Mouse (Mus musculus): ENCODE measurements around the gene Abcb1a. TPM values are rescaled to one million over a fixed set of nuclear protein-coding genes. Genes with fewer than 3 reads are reported as not detected.

Gene Abcb1a
- polyA plus RNA-seq, 1 experiment from 2014 or later: 2.0 TPM

DNA sequence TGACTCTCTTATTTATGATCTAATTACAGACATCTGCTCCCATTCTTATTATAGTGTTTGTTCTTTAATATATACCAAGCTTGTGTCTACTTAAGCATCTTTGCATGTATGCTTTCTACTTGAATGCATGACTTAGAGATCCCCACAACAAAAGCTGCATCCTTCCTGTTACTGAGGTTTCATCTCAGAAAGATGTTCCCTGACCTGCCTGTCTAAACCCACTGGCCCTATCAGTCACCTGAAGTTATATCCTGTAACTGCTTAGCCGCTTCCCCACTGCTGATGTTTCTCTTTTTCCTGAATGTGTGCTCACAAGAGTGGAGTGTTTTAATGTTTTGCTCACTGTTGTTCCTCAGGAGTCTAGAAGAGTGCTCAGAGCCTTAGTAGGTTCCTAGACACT lies 9.7 kb downstream of the Abcb1a start:
- H3K4me2 ChIP-seq: no peak overlapping the region
- 94% methylated on average over 1 of the region's 1 CpGs for WGBS
- H3K27ac ChIP-seq: no peak overlapping the region

GRCm38 (mm10) chr5:8675262-8675951 lies 15.5 kb downstream of the Abcb1a start:
- Histone ChIP-seq H3K9me3 (no peaks in the 10 kb centered on the region), H3K4me2 (no peak overlapping the region), H3K4me1 (no peaks in the 10 kb centered on the region), H3K36me3 (no peaks in the 10 kb centered on the region), H3K4me3 (replicated peaks) (no peak overlapping the region), H3K9ac (no peak overlapping the region), H3K27ac (no peak overlapping the region), H3K27me3 (replicated peaks) (no peaks in the 10 kb centered on the region)
- no peak for ATAC-seq (ENCODE audit: insufficient read depth, low FRiP score, low read depth)
- 67% methylated on average over 6 of the region's 6 CpGs for WGBS

More for the DNA sequence above, 9.7 kb downstream of the Abcb1a start:
- no peak overlapping the region for H3K4me3 ChIP-seq (replicated peaks)
- no peaks in the 10 kb centered on the region for H3K4me1 ChIP-seq
- H3K27me3 ChIP-seq (replicated peaks): no peaks in the 10 kb centered on the region
- no peaks in the 10 kb centered on the region for H3K9me3 ChIP-seq
- no peak overlapping the region for H3K9ac ChIP-seq
- H3K36me3 ChIP-seq: no peaks in the 10 kb centered on the region
- no peak for ATAC-seq (ENCODE audit: insufficient read depth, low FRiP score, low read depth)

- no peak overlapping the region for H3K9ac ChIP-seq
- H3K4me2 ChIP-seq: no peak overlapping the region
- no peak for ATAC-seq (ENCODE audit: insufficient read depth, low FRiP score, low read depth)
- WGBS: 77% methylated on average over 1 of the region's 1 CpGs
- H3K36me3 ChIP-seq: no peaks in the 10 kb centered on the region
- H3K27me3 ChIP-seq (replicated peaks): no peaks in the 10 kb centered on the region
- H3K4me3 ChIP-seq (replicated peaks): no peak overlapping the region
- H3K27ac ChIP-seq: no peak overlapping the region
- H3K9me3 ChIP-seq: no peaks in the 10 kb centered on the region
- no peaks in the 10 kb centered on the region for H3K4me1 ChIP-seq
Observed at GRCm38 (mm10) chr5:8675952-8676262, 16.0 kb downstream of the Abcb1a start.

DNA sequence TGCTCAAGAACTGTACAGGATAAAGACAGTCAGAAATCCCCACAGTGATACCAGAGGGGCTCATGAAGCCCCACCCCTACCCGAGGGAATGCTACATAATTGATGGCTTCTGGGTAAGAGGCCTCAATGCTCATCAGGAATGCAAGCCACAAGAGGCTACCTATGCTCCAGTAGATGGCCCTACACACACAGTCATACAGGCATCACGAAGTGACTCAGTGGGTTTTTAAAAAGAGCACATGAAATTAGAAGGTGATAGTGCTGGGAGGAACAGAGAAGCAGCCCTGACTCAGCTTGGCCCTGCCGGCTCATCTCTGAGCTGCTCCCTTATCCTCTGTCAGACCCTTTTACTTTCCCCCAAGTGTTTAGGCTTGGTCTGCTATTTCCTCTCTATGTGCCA lies 21.3 kb downstream of the Abcb1a start:
- no peak overlapping the region for H3K9ac ChIP-seq
- WGBS: 50% methylated on average over 3 of the region's 3 CpGs
- H3K36me3 ChIP-seq: no peaks in the 10 kb centered on the region
- no peak for ATAC-seq (ENCODE audit: insufficient read depth, low FRiP score, low read depth)
- no peak overlapping the region for H3K27ac ChIP-seq
- no peak overlapping the region for H3K4me3 ChIP-seq (replicated peaks)
- H3K27me3 ChIP-seq (replicated peaks): no peaks in the 10 kb centered on the region
- H3K4me2 ChIP-seq: no peak overlapping the region
- H3K4me1 ChIP-seq: no peaks in the 10 kb centered on the region
- no peaks in the 10 kb centered on the region for H3K9me3 ChIP-seq

GRCm38 (mm10) chr5:8683686-8684085 lies 23.8 kb downstream of the Abcb1a start:
- 84% methylated on average over 3 of the region's 3 CpGs for WGBS
- no peak overlapping the region for H3K4me2 ChIP-seq
- H3K9me3 ChIP-seq: no peaks in the 10 kb centered on the region
- no peak overlapping the region for H3K27ac ChIP-seq
- H3K4me1 ChIP-seq: no peaks in the 10 kb centered on the region
- H3K36me3 ChIP-seq: no peaks in the 10 kb centered on the region
- no peak overlapping the region for H3K9ac ChIP-seq
- no peak overlapping the region for H3K4me3 ChIP-seq (replicated peaks)
- no peak for ATAC-seq (ENCODE audit: insufficient read depth, low FRiP score, low read depth)
- no peaks in the 10 kb centered on the region for H3K27me3 ChIP-seq (replicated peaks)

DNA sequence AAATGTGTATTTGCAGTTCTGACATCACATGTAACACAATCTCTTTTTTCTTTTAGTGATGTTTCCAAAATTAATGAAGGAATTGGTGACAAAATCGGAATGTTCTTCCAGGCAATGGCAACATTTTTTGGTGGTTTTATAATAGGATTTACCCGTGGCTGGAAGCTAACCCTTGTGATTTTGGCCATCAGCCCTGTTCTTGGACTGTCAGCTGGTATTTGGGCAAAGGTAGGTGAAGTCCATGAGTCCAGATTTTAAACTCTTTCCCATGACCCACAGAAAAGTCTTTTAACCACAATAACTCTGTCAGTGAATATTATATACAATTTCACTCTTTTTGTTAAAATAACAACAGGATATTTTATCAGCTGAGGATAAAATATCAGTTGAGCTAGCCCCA lies 26.2 kb downstream of the Abcb1a start:
- ATAC-seq (ENCODE audit: insufficient read depth, low FRiP score, low read depth): no peak

GRCm38 (mm10) chr5:8687550-8687949 lies 27.7 kb downstream of the Abcb1a start:
- Histone ChIP-seq H3K4me1 (no peaks in the 10 kb centered on the region), H3K4me2 (no peak overlapping the region), H3K27ac (no peak overlapping the region), H3K4me3 (replicated peaks) (no peak overlapping the region), H3K9ac (no peak overlapping the region), H3K27me3 (replicated peaks) (no peaks in the 10 kb centered on the region), H3K9me3 (no peaks in the 10 kb centered on the region), H3K36me3 (no peaks in the 10 kb centered on the region)
- 69% methylated on average over 5 of the region's 5 CpGs for WGBS
- no peak for ATAC-seq (ENCODE audit: insufficient read depth, low FRiP score, low read depth)

More for the DNA sequence above, 26.2 kb downstream of the Abcb1a start:
- Histone ChIP-seq H3K4me3 (replicated peaks) (no peak overlapping the region), H3K27me3 (replicated peaks) (no peaks in the 10 kb centered on the region), H3K4me1 (no peaks in the 10 kb centered on the region), H3K4me2 (no peak overlapping the region), H3K36me3 (no peaks in the 10 kb centered on the region), H3K9ac (no peak overlapping the region), H3K27ac (no peak overlapping the region), H3K9me3 (no peaks in the 10 kb centered on the region)
- WGBS: 77% methylated on average over 2 of the region's 2 CpGs

GRCm38 (mm10) chr5:8716061-8716460 lies 56.2 kb downstream of the Abcb1a start:
- no peak for ATAC-seq (ENCODE audit: insufficient read depth, low FRiP score, low read depth)
- H3K9ac ChIP-seq: no peak overlapping the region

DNA sequence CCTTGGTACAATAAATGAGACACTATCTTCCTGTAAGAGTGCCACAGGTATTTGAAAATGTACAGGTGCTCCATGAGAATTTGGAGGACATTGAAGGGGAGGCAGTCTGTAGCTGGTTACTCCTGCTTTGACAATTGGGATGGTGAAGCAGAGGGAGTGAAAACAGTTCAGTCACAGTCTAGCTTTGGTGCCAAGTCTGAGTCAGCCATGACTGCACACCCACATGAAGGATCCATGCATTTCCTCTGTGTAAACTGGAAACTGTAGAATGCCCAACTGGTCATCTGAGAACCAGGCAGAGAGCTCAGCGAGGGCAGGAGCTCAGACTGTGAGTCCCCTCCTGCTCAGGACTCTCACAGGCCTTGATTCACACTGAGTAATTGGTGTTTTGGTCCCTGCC lies 59.7 kb downstream of the Abcb1a start:
- Histone ChIP-seq H3K9ac (no peak overlapping the region), H3K4me2 (no peak overlapping the region), H3K4me3 (replicated peaks) (no peak overlapping the region), H3K4me1 (no peaks in the 10 kb centered on the region), H3K27me3 (replicated peaks) (no peaks in the 10 kb centered on the region), H3K27ac (no peak overlapping the region), H3K9me3 (no peaks in the 10 kb centered on the region), H3K36me3 (no peaks in the 10 kb centered on the region)
- no peak for ATAC-seq (ENCODE audit: insufficient read depth, low FRiP score, low read depth)
- WGBS: 75% methylated on average over 1 of the region's 1 CpGs

More at GRCm38 (mm10) chr5:8716061-8716460, 56.2 kb downstream of the Abcb1a start:
- H3K27me3 ChIP-seq (replicated peaks): no peaks in the 10 kb centered on the region
- no peaks in the 10 kb centered on the region for H3K36me3 ChIP-seq
- H3K27ac ChIP-seq: no peak overlapping the region
- H3K4me1 ChIP-seq: no peaks in the 10 kb centered on the region
- no peak overlapping the region for H3K4me3 ChIP-seq (replicated peaks)
- H3K4me2 ChIP-seq: no peak overlapping the region
- H3K9me3 ChIP-seq: no peaks in the 10 kb centered on the region

DNA sequence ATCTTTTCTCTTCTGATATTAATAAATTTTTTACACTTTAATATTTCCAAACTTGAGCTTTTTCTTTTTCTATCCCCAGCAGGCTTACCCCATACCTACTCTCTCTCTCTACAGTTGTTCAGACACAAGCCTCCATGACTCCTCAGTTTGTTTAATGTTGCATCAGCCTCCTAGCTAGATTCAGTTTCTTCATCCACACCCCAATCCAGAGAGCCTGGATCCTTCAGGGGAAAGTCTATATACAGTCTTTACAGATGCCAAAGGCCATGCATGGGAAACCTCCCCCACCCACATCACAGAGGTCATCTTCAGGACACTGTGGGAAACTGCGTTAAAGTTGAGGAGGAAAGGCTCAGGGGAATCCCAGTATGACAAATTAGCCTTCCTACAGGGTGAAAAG lies 62.3 kb downstream of the Abcb1a start:
- no peak for ATAC-seq (ENCODE audit: insufficient read depth, low FRiP score, low read depth)
- Histone ChIP-seq H3K9me3 (no peaks in the 10 kb centered on the region), H3K4me1 (no peaks in the 10 kb centered on the region), H3K27ac (no peak overlapping the region), H3K27me3 (replicated peaks) (no peaks in the 10 kb centered on the region), H3K4me3 (replicated peaks) (no peak overlapping the region), H3K36me3 (no peaks in the 10 kb centered on the region), H3K4me2 (no peak overlapping the region), H3K9ac (no peak overlapping the region)
- 26% methylated on average over 1 of the region's 1 CpGs for WGBS

GRCm38 (mm10) chr5:8722867-8723266 lies 63.0 kb downstream of the Abcb1a start:
- Histone ChIP-seq H3K4me1 (no peaks in the 10 kb centered on the region), H3K4me3 (replicated peaks) (no peak overlapping the region), H3K27ac (no peak overlapping the region), H3K27me3 (replicated peaks) (no peaks in the 10 kb centered on the region), H3K9me3 (no peaks in the 10 kb centered on the region), H3K9ac (no peak overlapping the region), H3K4me2 (no peak overlapping the region), H3K36me3 (no peaks in the 10 kb centered on the region)
- no peak for ATAC-seq (ENCODE audit: insufficient read depth, low FRiP score, low read depth)
- WGBS: 64% methylated on average over 5 of the region's 5 CpGs

- Histone ChIP-seq H3K27ac (no peak overlapping the region), H3K4me2 (no peak overlapping the region), H3K27me3 (replicated peaks) (no peaks in the 10 kb centered on the region), H3K9ac (no peak overlapping the region), H3K9me3 (no peaks in the 10 kb centered on the region), H3K36me3 (no peaks in the 10 kb centered on the region), H3K4me1 (no peaks in the 10 kb centered on the region), H3K4me3 (replicated peaks) (no peak overlapping the region)
- no peak for ATAC-seq (ENCODE audit: insufficient read depth, low FRiP score, low read depth)
- 55% methylated on average over 4 of the region's 4 CpGs for WGBS
Observed at GRCm38 (mm10) chr5:8727760-8728159, 67.9 kb downstream of the Abcb1a start.

- ATAC-seq (ENCODE audit: insufficient read depth, low FRiP score, low read depth): no peak
- H3K4me2 ChIP-seq: no peak overlapping the region
- H3K36me3 ChIP-seq: no peaks in the 10 kb centered on the region
Observed at GRCm38 (mm10) chr5:8732639-8733038, 72.8 kb downstream of the Abcb1a start.

More at GRCm38 (mm10) chr5:8732639-8733038, 72.8 kb downstream of the Abcb1a start:
- Histone ChIP-seq H3K4me3 (replicated peaks) (no peak overlapping the region), H3K27me3 (replicated peaks) (no peaks in the 10 kb centered on the region), H3K9ac (no peak overlapping the region), H3K4me1 (no peaks in the 10 kb centered on the region), H3K9me3 (no peaks in the 10 kb centered on the region), H3K27ac (no peak overlapping the region)

Measured in stomach, embryonic 15.5 days (tissue).